ENCODE assay signal across 8 mouse cellular contexts in genomic region chr14:76414862-76415780, GRCm38 (mm10). TPM values are rescaled to one million over a fixed set of nuclear protein-coding genes. Genes with fewer than 3 reads are reported as not detected.
DNase-seq lines count a peak whose midpoint lies in the region; ATAC-seq and TF ChIP-seq lines count a peak whose summit lies in the region.

Tsc22d1 (plus strand) TSS chr14:76414961.

- H3K9me3 ChIP-seq in forebrain, embryonic 13.5 days (replicated peaks), result no peaks in the 10 kb centered on the region
- no peaks in the 10 kb centered on the region for H3K9me3 ChIP-seq in heart, embryonic 16.5 days (replicated peaks; ENCODE audit: control insufficient read depth, low read length)
- H3K9me3 ChIP-seq in lung, postnatal 0 days (ENCODE audit: low read length), result no peaks in the 10 kb centered on the region

- H3K36me3 ChIP-seq in forebrain, embryonic 13.5 days (ENCODE audit: poor library complexity, severe bottlenecking), result peaks cover 27% of the 10 kb centered on the region
- peaks cover 13% of the 10 kb centered on the region for H3K36me3 ChIP-seq in heart, embryonic 16.5 days (ENCODE audit: control insufficient read depth, insufficient read depth)
- H3K36me3 ChIP-seq in lung, postnatal 0 days (ENCODE audit: insufficient read depth, low read length), result no peaks in the 10 kb centered on the region
- H3K36me3 ChIP-seq in splenic B cell, adult 2 months (ENCODE audit: control insufficient read depth, insufficient read depth, low read length, poor library complexity, severe bottlenecking), result no peaks in the 10 kb centered on the region

- peak; percentile 7; the same call in 1 of the 2 replicates for ATAC-seq in forebrain, embryonic 13.5 days
- ATAC-seq in heart, embryonic 16.5 days (replicated peaks; ENCODE audit: extremely low read depth, insufficient read depth, low FRiP score), result peak; percentile 8
- ATAC-seq in lung, postnatal 0 days, result peak; percentile 13

- peaks cover 45% of the 10 kb centered on the region for H3K4me1 ChIP-seq in forebrain, embryonic 13.5 days
- peaks cover 24% of the 10 kb centered on the region for H3K4me1 ChIP-seq in heart, embryonic 16.5 days (ENCODE audit: control insufficient read depth, insufficient read depth, low read length)
- H3K4me1 ChIP-seq in lung, postnatal 0 days (ENCODE audit: insufficient read depth, low read depth, low read length), result peaks cover 12% of the 10 kb centered on the region

- peak within 1 kb of the TSS; percentile 100 for H3K9ac ChIP-seq in forebrain, embryonic 13.5 days
- peak within 1 kb of the TSS; percentile 94 for H3K9ac ChIP-seq in heart, embryonic 16.5 days (ENCODE audit: low read length)
- H3K9ac ChIP-seq in lung, postnatal 0 days (replicated peaks; ENCODE audit: low read depth), result peak within 1 kb of the TSS; percentile 91

- DNase-seq in cerebellum, adult 11 months, result peak; percentile 48
- DNase-seq in cerebellum, adult 9-11 months, result no peak
- DNase-seq in adrenal gland, postnatal 36 days, result peak; percentile 45 to 65
- peak in 1 of 2 experiments; percentile 38 for DNase-seq in layer of hippocampus, adult 2 months (ENCODE audit: low spot score in 2 of 2)
- no peak for DNase-seq in lung, postnatal 0 days (ENCODE audit: low spot score)
- DNase-seq in splenic B cell, adult 2 months (ENCODE audit: low read depth, low spot score), result peak; percentile 6

- peak within 1 kb of the TSS; percentile 98 for H3K4me3 ChIP-seq in forebrain, embryonic 13.5 days
- H3K4me3 ChIP-seq in heart, embryonic 16.5 days (ENCODE audit: low read length), result peak within 1 kb of the TSS; percentile 83
- H3K4me3 ChIP-seq in layer of hippocampus, adult 2 months, result peak within 1 kb of the TSS; percentile 78
- peak within 1 kb of the TSS; percentile 88 for H3K4me3 ChIP-seq in lung, postnatal 0 days (ENCODE audit: low read depth, low read length)

- peak within 1 kb of the TSS; percentile 100 for H3K27ac ChIP-seq in forebrain, embryonic 13.5 days
- peak within 1 kb of the TSS; percentile 95 for H3K27ac ChIP-seq in heart, embryonic 16.5 days (ENCODE audit: low read length)
- peak within 1 kb of the TSS; percentile 98 for H3K27ac ChIP-seq in layer of hippocampus, adult 2 months
- peak within 1 kb of the TSS; percentile 93 for H3K27ac ChIP-seq in lung, postnatal 0 days (ENCODE audit: low read length)

- H3K4me2 ChIP-seq in forebrain, embryonic 13.5 days, result peak within 1 kb of the TSS; percentile 93
- H3K4me2 ChIP-seq in heart, embryonic 16.5 days (ENCODE audit: low read depth, low read length), result peak within 1 kb of the TSS; percentile 97
- peak within 1 kb of the TSS; percentile 94 for H3K4me2 ChIP-seq in lung, postnatal 0 days (replicated peaks; ENCODE audit: low read depth, low read length)

- no peak for TF ChIP-seq EP300 in lung, postnatal 0 days (IDR thresholded peaks at IDR 0.05)

- under 1% methylated on average over 62 of the region's 128 CpGs for WGBS in forebrain, embryonic 13.5 days
- 0% methylated on average over 101 of the region's 128 CpGs for WGBS in heart, embryonic 16.5 days
- WGBS in lung, postnatal 0 days, result 0% methylated on average over 54 of the region's 128 CpGs

- no peaks in the 10 kb centered on the region for H3K27me3 ChIP-seq in forebrain, embryonic 13.5 days
- H3K27me3 ChIP-seq in heart, embryonic 16.5 days (ENCODE audit: control insufficient read depth, insufficient read depth, low read length), result no peaks in the 10 kb centered on the region
- H3K27me3 ChIP-seq in lung, postnatal 0 days (replicated peaks; ENCODE audit: insufficient read depth, low read length), result no peaks in the 10 kb centered on the region
- H3K27me3 ChIP-seq in splenic B cell, adult 2 months (ENCODE audit: control insufficient read depth, insufficient read depth, low read length, poor library complexity, severe bottlenecking), result no peaks in the 10 kb centered on the region

- TF ChIP-seq CTCF in layer of hippocampus, adult 2 months (conservative IDR thresholded peaks at IDR 0.05), result no peak
- no peak for TF ChIP-seq CTCF in lung, postnatal 0 days (IDR thresholded peaks at IDR 0.05)

RNA-seq across cellular contexts. Expression of gene Tsc22d1, which starts in this region (rescaled TPM):
- total RNA-seq in adrenal gland, postnatal 36 days (2021), result 1,000 to 10,000 TPM; 1,153 to 1,605 TPM
- 475 and 490 TPM in 2 replicates for polyA plus RNA-seq in forebrain, embryonic 13.5 days (2015; fragmentation: Nextera tagmentation; extraction: Ambion mirVana)
- 347 and 367 TPM in 2 replicates for polyA plus RNA-seq in heart, embryonic 16.5 days (2015; fragmentation: Nextera tagmentation; extraction: Ambion mirVana)
- 100 to 1,000 TPM; 503 to 530 TPM for total RNA-seq in layer of hippocampus, adult 2 months (2021)
- polyA plus RNA-seq in lung, postnatal 0 days (2015; fragmentation: Nextera tagmentation; extraction: Ambion mirVana), result 534 and 635 TPM in 2 replicates

Comparison
In these comparisons a context has a peak if more than half of its experiments do, and no peak if none do; other contexts are left out.
1. DNase-seq: peak in cerebellum, adult 11 months (single experiment), adrenal gland, postnatal 36 days (2 of 2) and splenic B cell, adult 2 months (single experiment); none in cerebellum, adult 9-11 months (single experiment) and lung, postnatal 0 days (single experiment).
2. Peak in every context shown above with its lines, with median percentiles within 50 percentile points of each other: ATAC-seq, H3K27ac ChIP-seq, H3K4me2 ChIP-seq, H3K4me3 ChIP-seq and H3K9ac ChIP-seq.